Mouse (Mus musculus): ENCODE data around the gene Crybg2.

DNA sequence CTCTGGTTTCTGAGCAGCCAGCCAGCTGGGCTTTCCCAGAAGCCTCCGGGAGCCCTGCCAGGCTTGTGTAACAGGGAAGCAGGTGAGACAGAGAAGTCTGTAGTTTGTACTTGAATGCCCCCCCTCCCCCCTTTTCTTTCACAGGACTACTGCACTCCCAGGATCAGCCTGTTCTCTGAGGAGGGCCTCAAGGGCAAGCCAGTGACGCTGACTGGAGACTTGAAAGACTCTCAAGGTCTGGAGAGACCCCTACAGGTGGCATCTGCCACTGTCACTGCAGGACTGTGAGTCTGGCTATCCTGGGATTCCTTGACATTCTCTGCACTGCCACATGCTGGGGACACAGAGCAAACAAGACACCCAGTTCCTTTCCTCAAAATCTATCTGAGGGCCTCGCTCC, 18.1 kb downstream of the Crybg2 start:
- TF ChIP-seq CTCF (conservative IDR thresholded peaks at IDR 0.05; ENCODE audit: insufficient read depth, insufficient read length, low read depth, low read length) (peak; percentile 66; the same call in 1 of the 2 replicates), POLR2A (IDR thresholded peaks at IDR 0.05; ENCODE audit: low read depth, low read length) (no peak)

Measured in kidney, adult 2 months (tissue).